Mouse (Mus musculus) E14TG2a.4 (cell line): ENCODE data around the gene Efna5.

Source experiments
- CTCF ChIP-seq: conservative IDR thresholded peaks from 2 replicates; pipeline ENCODE4 v1.5.1; 2014; ENCODE audit warnings: low read length
- NANOG ChIP-seq: IDR thresholded peaks from 2 replicates; pipeline ENCODE4 v1.6.1; 2014; ENCODE audit warnings: borderline replicate concordance, low read length, mixed read lengths

DNA sequence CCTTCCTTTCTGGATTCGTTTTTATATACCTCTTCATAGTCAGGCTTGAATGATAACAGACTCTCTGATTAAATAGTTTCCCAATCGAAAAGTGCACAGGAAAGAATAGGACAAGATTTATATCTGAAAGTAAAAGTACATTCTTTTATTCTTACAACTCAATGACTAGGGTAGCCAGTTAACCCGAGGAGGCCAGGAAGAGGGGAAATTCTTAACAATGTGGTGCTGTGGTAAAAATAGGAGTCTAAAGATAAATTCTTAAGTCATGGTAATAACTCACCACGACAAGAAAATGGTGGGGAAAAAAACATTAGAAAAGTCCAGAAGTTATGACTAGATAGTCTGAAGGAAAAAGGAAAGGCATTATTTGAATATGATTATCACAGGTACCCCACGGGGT, 139.4 kb downstream of the Efna5 start:
- TF ChIP-seq CTCF = no peak
- TF ChIP-seq NANOG = no peak
